Mouse (Mus musculus) activated CD4-positive, CD25-positive, alpha-beta regulatory T cell (primary cell): ENCODE data around the gene Hpd. TPM values are rescaled to one million over a fixed set of nuclear protein-coding genes. Genes with fewer than 3 reads are reported as not detected.

Source experiments
- polyA plus RNA-seq, 2 experiments: library from polyadenylated mRNA; unstranded; fragments of 100-300 nt; shearing (Covaris generic); gene quantifications; one replicate each; pipeline ENCODE4 v1.2.1; 2017

The Hpd gene
- not detected for polyA plus RNA-seq

GRCm38 (mm10) chr5:123182651-123183050, at the start of gene Hpd:
Hpd (minus strand) TSS chr5:123182727.

GRCm38 (mm10) chr5:123169284-123169683, 13.2 kb downstream of the Hpd start, which contains the start of gene Psmd9:
Psmd9 (plus strand) TSS chr5:123169413.

DNA sequence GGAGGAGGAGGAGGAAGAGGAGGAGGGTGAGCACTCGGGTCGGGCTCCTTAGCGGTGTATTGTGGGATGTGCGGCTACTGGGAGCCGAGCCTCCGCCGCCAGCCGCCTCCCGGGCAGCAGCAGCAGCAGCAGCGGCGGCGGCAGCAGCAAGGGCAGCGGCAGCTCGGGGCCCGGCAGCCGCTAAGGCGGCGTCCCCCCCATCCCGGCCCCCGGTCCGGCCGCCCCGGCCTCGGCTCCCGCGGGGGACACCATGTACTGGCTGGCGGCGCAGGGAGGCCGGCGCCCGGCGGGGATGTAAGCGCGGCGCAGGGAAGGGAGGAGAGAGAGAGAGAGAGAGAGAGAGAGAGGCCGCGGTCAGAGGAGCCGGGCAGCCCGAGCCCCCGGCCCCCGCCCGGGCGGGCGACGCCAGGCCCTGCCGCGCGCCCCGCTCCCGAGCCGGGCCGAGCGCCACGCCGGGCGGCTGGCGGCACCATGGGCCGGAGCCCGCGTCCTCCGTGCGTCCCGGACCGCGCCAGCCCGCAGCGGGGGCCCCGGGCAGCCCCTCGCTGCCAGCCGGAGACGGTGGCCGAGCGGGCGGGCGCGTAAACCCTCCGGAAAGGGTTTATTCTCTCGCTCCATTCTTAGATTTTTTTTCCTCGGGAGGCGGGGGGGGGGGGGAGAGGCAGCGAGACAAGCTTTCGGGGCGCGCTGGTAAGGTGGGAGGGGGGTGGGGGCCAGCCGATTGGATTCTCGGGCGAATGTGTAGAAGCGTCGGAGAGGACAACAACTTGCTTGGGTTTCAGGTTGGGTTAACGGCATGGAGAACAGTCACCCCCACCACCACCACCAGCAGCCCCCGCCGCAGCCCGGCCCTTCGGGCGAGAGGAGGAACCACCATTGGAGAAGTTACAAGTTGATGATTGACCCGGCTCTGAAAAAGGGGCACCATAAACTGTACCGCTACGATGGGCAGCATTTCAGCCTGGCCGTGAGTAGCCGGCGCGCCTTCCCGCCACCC, 40.1 kb downstream of the Hpd start, which contains the start of gene Setd1b:
Gene Setd1b, plus strand, starts transcription at position 33 of the 997 bp plus-strand sequence.

GRCm38 (mm10) chr5:123132308-123133071, 50.0 kb downstream of the Hpd start, which contains the start of gene Rhof:
Rhof (minus strand) TSS chr5:123132692.

Other genes starting within 250 kb of the Hpd start
- gene Kdm2b, start 192.9 kb downstream of the Hpd start, polyA plus RNA-seq = 10 to 100 TPM; 22.6 to 34.1 TPM
- gene Orai1, start 167.7 kb downstream of the Hpd start, polyA plus RNA-seq = 100 to 1,000 TPM; 127 to 131 TPM
- 1 to 10 TPM in 1 of 2 experiments, under 1 TPM in 1; 0.80 to 2.4 TPM for gene Morn3, start 135.7 kb downstream of the Hpd start, polyA plus RNA-seq
- gene Tmem120b, start 114.3 kb downstream of the Hpd start, polyA plus RNA-seq = 1 to 10 TPM; 5.1 to 6.8 TPM
- 100 to 1,000 TPM; 118 to 208 TPM for gene Rhof, start 50.0 kb downstream of the Hpd start, polyA plus RNA-seq
- 1 to 10 TPM; 5.2 to 7.6 TPM for gene Setd1b, start 40.5 kb downstream of the Hpd start, polyA plus RNA-seq
- gene Psmd9, start 13.3 kb downstream of the Hpd start, polyA plus RNA-seq = 10 to 100 TPM; 53.2 to 73.4 TPM
- gene Wdr66, start 69.4 kb upstream of the Hpd start, polyA plus RNA-seq = 1 to 10 TPM in 1 of 2 experiments, under 1 TPM in 1; 0.95 to 1.0 TPM
- 1 to 10 TPM; 3.0 to 6.7 TPM for gene Bcl7a, start 161.1 kb upstream of the Hpd start, polyA plus RNA-seq
- gene Mlxip, start 212.1 kb upstream of the Hpd start, polyA plus RNA-seq = 10 to 100 TPM; 45.0 to 61.5 TPM